Mouse (Mus musculus) myocyte (in vitro differentiated cells): Measurements from ENCODE around the gene Cnot10. TPM values are rescaled to one million over a fixed set of nuclear protein-coding genes. Genes with fewer than 3 reads are reported as not detected.

Experiments
- H3K27me3 ChIP-seq: one replicate; pipeline ENCODE4 v1.6.1; 2011; ENCODE audit not compliant: control insufficient read depth, insufficient read depth, insufficient read length
- H3K36me3 ChIP-seq: one replicate; pipeline ENCODE4 v1.6.1; 2011; ENCODE audit not compliant: control insufficient read depth, insufficient read depth
- H3K4me2 ChIP-seq: one replicate; pipeline ENCODE4 v1.6.1; 2011; ENCODE audit warnings: low read depth, control low read depth
- H3K4me3 ChIP-seq: one replicate; pipeline ENCODE4 v1.5.1; 2011; ENCODE audit warnings: mild to moderate bottlenecking, control low read depth, moderate library complexity
- H3K79me2 ChIP-seq: one replicate; pipeline ENCODE4 v1.6.1; 2011; ENCODE audit not compliant: control insufficient read depth, insufficient read depth
- H3ac ChIP-seq: one replicate; pipeline ENCODE4 v1.6.1; 2011; ENCODE audit not compliant: control insufficient read depth, insufficient read length
- CEBPB ChIP-seq: IDR thresholded peaks from 2 replicates; pipeline ENCODE4 v1.6.1; 2011; ENCODE audit warnings: mild to moderate bottlenecking, moderate library complexity; ENCODE audit not compliant: poor library complexity, insufficient read depth, severe bottlenecking
- E2F4 ChIP-seq: IDR thresholded peaks from one replicate; pipeline ENCODE4 v1.6.1; 2011; ENCODE audit warnings: mild to moderate bottlenecking, control low read depth, moderate library complexity; ENCODE audit not compliant: insufficient read depth
- MAX ChIP-seq: IDR thresholded peaks from one replicate; pipeline ENCODE4 v1.6.1; 2011; ENCODE audit warnings: low read depth, mild to moderate bottlenecking, control low read depth
- MYOD1 ChIP-seq, 3 experiments: IDR thresholded peaks; one replicate each; pipeline ENCODE4 v1.6.1; 2011; ENCODE audit warnings: control low read depth in 2 of 3, low read depth in 2 of 3, mild to moderate bottlenecking in 2 of 3, moderate library complexity in 1 of 3; ENCODE audit not compliant: insufficient read length in 2 of 3, control insufficient read depth in 1 of 3
- MYOG ChIP-seq, 3 experiments: IDR thresholded peaks; one replicate each; pipeline ENCODE4 v1.6.1; 2011; ENCODE audit warnings: control low read depth in 2 of 3, low read depth in 2 of 3, mild to moderate bottlenecking in 2 of 3; ENCODE audit not compliant: insufficient read length in 2 of 3, control insufficient read depth in 1 of 3, insufficient read depth in 1 of 3
- POLR2A ChIP-seq: IDR thresholded peaks from one replicate; pipeline ENCODE4 v1.6.1; 2011; ENCODE audit warnings: low read depth, mild to moderate bottlenecking, control low read depth, moderate library complexity; ENCODE audit not compliant: insufficient read length
- POLR2AphosphoS2 ChIP-seq: IDR thresholded peaks from one replicate; pipeline ENCODE4 v1.6.1; 2011; ENCODE audit warnings: low read depth, control low read depth; ENCODE audit not compliant: insufficient read length
- REST ChIP-seq: IDR thresholded peaks from one replicate; pipeline ENCODE4 v1.6.1; 2011; ENCODE audit warnings: mild to moderate bottlenecking, control low read depth, moderate library complexity; ENCODE audit not compliant: insufficient read depth, insufficient read length
- SRF ChIP-seq: IDR thresholded peaks from one replicate; pipeline ENCODE4 v1.6.1; 2011; ENCODE audit warnings: low read depth; ENCODE audit not compliant: control insufficient read depth, insufficient read length
- TCF12 ChIP-seq: IDR thresholded peaks from one replicate; pipeline ENCODE4 v1.6.1; 2011; ENCODE audit warnings: mild to moderate bottlenecking, control low read depth; ENCODE audit not compliant: poor library complexity, insufficient read depth, severe bottlenecking
- TCF3 ChIP-seq: IDR thresholded peaks from one replicate; pipeline ENCODE4 v1.6.1; 2011; ENCODE audit warnings: low read depth, control low read depth; ENCODE audit not compliant: insufficient read length
- USF1 ChIP-seq: IDR thresholded peaks from one replicate; pipeline ENCODE4 v1.6.1; 2011; ENCODE audit warnings: low read depth, mild to moderate bottlenecking, control low read depth, moderate library complexity
- polyA plus RNA-seq: library from polyadenylated mRNA; unstranded; fragments of >200 nt; fragmentation: generic; extraction: Trizol; gene quantifications from one replicate; pipeline ENCODE4 v1.2.1, GENCODE M21; 2012; ENCODE audit warnings: missing spikeins

Cnot10 gene
- polyA plus RNA-seq, 1 experiment = 29.1 TPM

- Histone ChIP-seq H3K36me3 (no peaks in the 10 kb centered on the region), H3K79me2 (no peaks in the 10 kb centered on the region), H3K4me3 (no peak overlapping the region), H3K27me3 (no peaks in the 10 kb centered on the region), H3K4me2 (no peak overlapping the region), H3ac (no peak overlapping the region)
- TF ChIP-seq MAX = no peak
- TF ChIP-seq TCF12 = no peak
- no peak for TF ChIP-seq POLR2AphosphoS2
- no peak for TF ChIP-seq TCF3
- TF ChIP-seq CEBPB = no peak
Measured at GRCm38 (mm10) chr9:114646556-114647505, 6.8 kb upstream of the Cnot10 start.

- Histone ChIP-seq H3K27me3 (no peaks in the 10 kb centered on the region), H3K4me2 (peak overlapping the region; percentile 94), H3K36me3 (no peaks in the 10 kb centered on the region), H3K4me3 (peak overlapping the region; percentile 56), H3ac (peak overlapping the region; percentile 13), H3K79me2 (peaks cover 47% of the 10 kb centered on the region)
- TF ChIP-seq POLR2A = no peak
- no peak for TF ChIP-seq MYOG (IDR thresholded peaks at IDR 0.05; ENCODE audit: control insufficient read depth in 1 of 3, insufficient read depth in 1 of 3, insufficient read length in 2 of 3, low read depth in 2 of 3)
- no peak for TF ChIP-seq MAX
- TF ChIP-seq TCF3 = no peak
- TF ChIP-seq CEBPB = no peak
- TF ChIP-seq TCF12 = no peak
- no peak for TF ChIP-seq POLR2AphosphoS2
- TF ChIP-seq USF1 = no peak
- TF ChIP-seq E2F4 = no peak
- no peak for TF ChIP-seq MYOD1 (IDR thresholded peaks at IDR 0.05; ENCODE audit: control insufficient read depth in 1 of 3, insufficient read length in 2 of 3, low read depth in 2 of 3)
- TF ChIP-seq SRF = no peak
- no peak for TF ChIP-seq REST
Measured at GRCm38 (mm10) chr9:114639186-114639748, 717 bp downstream of the Cnot10 start.

GRCm38 (mm10) chr9:114636751-114637150 is 3.2 kb downstream of the Cnot10 start:
- no peaks in the 10 kb centered on the region for H3K27me3 ChIP-seq
- no peak overlapping the region for H3K4me3 ChIP-seq
- TF ChIP-seq MYOD1 (IDR thresholded peaks at IDR 0.05; ENCODE audit: control insufficient read depth in 1 of 3, insufficient read length in 2 of 3, low read depth in 2 of 3) (no peak), POLR2A (no peak), E2F4 (no peak), CEBPB (no peak), MYOG (IDR thresholded peaks at IDR 0.05; ENCODE audit: control insufficient read depth in 1 of 3, insufficient read depth in 1 of 3, insufficient read length in 2 of 3, low read depth in 2 of 3) (no peak), TCF12 (no peak), SRF (no peak), MAX (no peak), REST (no peak), POLR2AphosphoS2 (no peak), USF1 (no peak), TCF3 (no peak)
- H3K36me3 ChIP-seq = peaks cover 6% of the 10 kb centered on the region
- peaks cover 57% of the 10 kb centered on the region for H3K79me2 ChIP-seq
- H3K4me2 ChIP-seq = no peak overlapping the region
- H3ac ChIP-seq = no peak overlapping the region

- H3K4me3 ChIP-seq = no peak overlapping the region
- H3K36me3 ChIP-seq = peaks cover 7% of the 10 kb centered on the region
- TF ChIP-seq MYOG (IDR thresholded peaks at IDR 0.05; ENCODE audit: control insufficient read depth in 1 of 3, insufficient read depth in 1 of 3, insufficient read length in 2 of 3, low read depth in 2 of 3) (peak in 2 of 3 experiments; percentile 56 to 68), MYOD1 (IDR thresholded peaks at IDR 0.05; ENCODE audit: control insufficient read depth in 1 of 3, insufficient read length in 2 of 3, low read depth in 2 of 3) (peak; percentile 24 to 33 (median 31)), TCF12 (no peak), MAX (no peak), REST (no peak)
- H3K79me2 ChIP-seq = peaks cover 57% of the 10 kb centered on the region
- no peak overlapping the region for H3K4me2 ChIP-seq
- H3ac ChIP-seq = no peak overlapping the region
- no peaks in the 10 kb centered on the region for H3K27me3 ChIP-seq
Measured at GRCm38 (mm10) chr9:114636150-114636549, 3.8 kb downstream of the Cnot10 start.

- H3K27me3 ChIP-seq = no peaks in the 10 kb centered on the region
- H3K4me3 ChIP-seq = no peak overlapping the region
- peaks cover 33% of the 10 kb centered on the region for H3K79me2 ChIP-seq
- TF ChIP-seq MYOD1 (IDR thresholded peaks at IDR 0.05; ENCODE audit: control insufficient read depth in 1 of 3, insufficient read length in 2 of 3, low read depth in 2 of 3) = no peak
- no peak for TF ChIP-seq MYOG (IDR thresholded peaks at IDR 0.05; ENCODE audit: control insufficient read depth in 1 of 3, insufficient read depth in 1 of 3, insufficient read length in 2 of 3, low read depth in 2 of 3)
- no peak for TF ChIP-seq TCF12
- TF ChIP-seq POLR2AphosphoS2 = no peak
- no peak for TF ChIP-seq CEBPB
- TF ChIP-seq POLR2A = no peak
- no peak for TF ChIP-seq REST
- TF ChIP-seq USF1 = no peak
- TF ChIP-seq SRF = no peak
- TF ChIP-seq E2F4 = no peak
- TF ChIP-seq TCF3 = no peak
- TF ChIP-seq MAX = no peak
- no peak overlapping the region for H3ac ChIP-seq
- H3K36me3 ChIP-seq = peaks cover 14% of the 10 kb centered on the region
- no peak overlapping the region for H3K4me2 ChIP-seq
Measured at GRCm38 (mm10) chr9:114632331-114632730, 7.7 kb downstream of the Cnot10 start.
